In genomic region chr16:32878157-32878598, GRCm38 (mm10) we compare ENCODE assay signal across 8 mouse cellular contexts. TPM values are rescaled to one million over a fixed set of nuclear protein-coding genes. Genes with fewer than 3 reads are reported as not detected.
DNase-seq lines count a peak whose midpoint lies in the region; ATAC-seq and TF ChIP-seq lines count a peak whose summit lies in the region.

No protein-coding gene starts in this region.

- DNase-seq in lung, adult 2 months = no peak
- no peak for DNase-seq in lung, postnatal 25 days (ENCODE audit: low spot score)
- peak; percentile 25 for DNase-seq in liver, adult 2 months (ENCODE audit: extremely low read depth, low read depth, low spot score)
- DNase-seq in retina, postnatal 1 day = peak; percentile 55
- no peak for DNase-seq in adrenal gland, postnatal 14 days

- no peaks in the 10 kb centered on the region for H3K27me3 ChIP-seq in heart, embryonic 15.5 days
- H3K27me3 ChIP-seq in liver, adult 2 months (ENCODE audit: control insufficient read depth, insufficient read depth, low read length) = no peaks in the 10 kb centered on the region

- H3K79me2 ChIP-seq in liver, adult 2 months (ENCODE audit: control insufficient read depth, insufficient read depth, low read length) = peaks cover 38% of the 10 kb centered on the region

- peak overlapping the region; percentile 82 for H3K4me2 ChIP-seq in heart, embryonic 15.5 days

- peak overlapping the region; percentile 97 for H3K9ac ChIP-seq in heart, embryonic 15.5 days
- H3K9ac ChIP-seq in liver, adult 2 months (ENCODE audit: low read depth, low read length) = peak overlapping the region; percentile 98

- no peak for TF ChIP-seq POLR2A in lung, adult 2 months (IDR thresholded peaks at IDR 0.05; ENCODE audit: borderline replicate concordance, extremely low read depth, low read depth, low read length)
- TF ChIP-seq POLR2A in bone marrow, adult 2 months (IDR thresholded peaks at IDR 0.05; ENCODE audit: borderline replicate concordance, control insufficient read depth, low read depth, low read length) = no peak
- TF ChIP-seq POLR2A in liver, adult 2 months (IDR thresholded peaks at IDR 0.05; ENCODE audit: extremely low read depth, insufficient read depth, low read length) = no peak

- no peaks in the 10 kb centered on the region for H3K9me3 ChIP-seq in heart, embryonic 15.5 days (replicated peaks)

- no peak for TF ChIP-seq CTCF in lung, adult 2 months (IDR thresholded peaks at IDR 0.05; ENCODE audit: insufficient read depth, low read length)
- no peak for TF ChIP-seq CTCF in bone marrow, adult 2 months (IDR thresholded peaks at IDR 0.05; ENCODE audit: control insufficient read depth, insufficient read depth, low read length)
- no peak for TF ChIP-seq CTCF in liver, adult 2 months (IDR thresholded peaks at IDR 0.05; ENCODE audit: low read depth, low read length)

- no peaks in the 10 kb centered on the region; the same call in 1 of the 2 replicates for H3K36me3 ChIP-seq in heart, embryonic 15.5 days
- H3K36me3 ChIP-seq in liver, adult 2 months (ENCODE audit: control insufficient read depth, insufficient read depth, low read length) = no peaks in the 10 kb centered on the region

- 1% methylated on average over 34 of the region's 34 CpGs for WGBS in lung, adult 2 months
- WGBS in bone marrow, adult 2 months = 1% methylated on average over 34 of the region's 34 CpGs
- 2% methylated on average over 30 of the region's 34 CpGs for WGBS in heart, embryonic 15.5 days
- under 1% methylated on average over 34 of the region's 34 CpGs for WGBS in liver, adult 2 months

- peak overlapping the region; percentile 79 for H3K4me3 ChIP-seq in lung, adult 2 months (replicated peaks; ENCODE audit: extremely low read depth, low read depth, low read length)
- peak overlapping the region; percentile 76 for H3K4me3 ChIP-seq in bone marrow, adult 2 months (replicated peaks; ENCODE audit: control insufficient read depth, low read depth, low read length)
- peak overlapping the region; percentile 96 for H3K4me3 ChIP-seq in heart, embryonic 15.5 days
- H3K4me3 ChIP-seq in liver, adult 2 months (ENCODE audit: insufficient read depth, low read depth, low read length) = peak overlapping the region; percentile 100

- peaks cover 6% of the 10 kb centered on the region; the same call in 1 of the 2 replicates for H3K4me1 ChIP-seq in lung, adult 2 months (ENCODE audit: control insufficient read depth, insufficient read depth, low read length)
- H3K4me1 ChIP-seq in bone marrow, adult 2 months (ENCODE audit: control insufficient read depth, insufficient read depth, low read length) = no peaks in the 10 kb centered on the region; the same call in 1 of the 2 replicates
- peaks cover 36% of the 10 kb centered on the region for H3K4me1 ChIP-seq in heart, embryonic 15.5 days (replicated peaks)
- H3K4me1 ChIP-seq in liver, adult 2 months (ENCODE audit: control insufficient read depth, insufficient read depth, low read length) = peaks cover 10% of the 10 kb centered on the region

- H3K27ac ChIP-seq in bone marrow, adult 2 months (ENCODE audit: control insufficient read depth, insufficient read depth, low read depth, low read length, poor library complexity) = no peak overlapping the region
- H3K27ac ChIP-seq in heart, embryonic 15.5 days = peak overlapping the region; percentile 89
- peak overlapping the region; percentile 61 for H3K27ac ChIP-seq in liver, adult 2 months (replicated peaks; ENCODE audit: insufficient read depth, low read depth, low read length)

- peak; percentile 43 for ATAC-seq in heart, embryonic 15.5 days (replicated peaks; ENCODE audit: insufficient number of reproducible peaks, insufficient read depth, low FRiP score, low read depth)
- no peak for ATAC-seq in frontal cortex, adult (ENCODE audit: low TSS enrichment)

RNA-seq across cellular contexts. Expression of gene Rubcn, which starts 0.6 kb away (rescaled TPM):
- polyA plus RNA-seq in lung, adult 2 months (2012; rRNA removed) = 34.3 and 47.6 TPM in 2 replicates
- polyA plus RNA-seq in bone marrow, adult 2 months (2011; ENCODE audit: insufficient read depth, insufficient read length, low replicate concordance, missing spikeins) = 12.8 and 25.8 TPM in 2 replicates
- polyA plus RNA-seq in heart, embryonic 15.5 days (2015; fragmentation: Nextera tagmentation; extraction: Ambion mirVana) = 27.0 and 34.0 TPM in 2 replicates
- 12.6 and 16.8 TPM in 2 replicates for total RNA-seq in liver, adult 2 months (2014; rRNA removed)
- 15.0 and 17.0 TPM in 2 replicates for polyA plus RNA-seq in liver, adult 2 months (2012; rRNA removed)
- 27.9 and 32.7 TPM in 2 replicates for total RNA-seq in adrenal gland, postnatal 14 days (2021)

RNA-seq across cellular contexts. Expression of gene Fyttd1, which starts 0.9 kb away (rescaled TPM):
- polyA plus RNA-seq in lung, adult 2 months (2012; rRNA removed) = 8.4 and 8.9 TPM in 2 replicates
- 7.2 and 12.0 TPM in 2 replicates for polyA plus RNA-seq in bone marrow, adult 2 months (2011; ENCODE audit: insufficient read depth, insufficient read length, low replicate concordance, missing spikeins)
- polyA plus RNA-seq in heart, embryonic 15.5 days (2015; fragmentation: Nextera tagmentation; extraction: Ambion mirVana) = 101 and 125 TPM in 2 replicates
- 20.6 and 21.4 TPM in 2 replicates for total RNA-seq in liver, adult 2 months (2014; rRNA removed)
- 4.7 and 5.3 TPM in 2 replicates for polyA plus RNA-seq in liver, adult 2 months (2012; rRNA removed)
- total RNA-seq in adrenal gland, postnatal 14 days (2021) = 99.8 and 104 TPM in 2 replicates

RNA-seq across cellular contexts. Expression of gene Lrch3, which starts 35.7 kb away (rescaled TPM):
- 28.7 and 40.3 TPM in 2 replicates for polyA plus RNA-seq in lung, adult 2 months (2012; rRNA removed)
- polyA plus RNA-seq in bone marrow, adult 2 months (2011; ENCODE audit: insufficient read depth, insufficient read length, low replicate concordance, missing spikeins) = 6.2 and 13.0 TPM in 2 replicates
- 15.0 and 15.8 TPM in 2 replicates for polyA plus RNA-seq in heart, embryonic 15.5 days (2015; fragmentation: Nextera tagmentation; extraction: Ambion mirVana)
- total RNA-seq in liver, adult 2 months (2014; rRNA removed) = 9.8 and 11.3 TPM in 2 replicates
- 3.7 and 5.3 TPM in 2 replicates for polyA plus RNA-seq in liver, adult 2 months (2012; rRNA removed)
- 32.6 and 36.3 TPM in 2 replicates for total RNA-seq in adrenal gland, postnatal 14 days (2021)

Comparison
In these comparisons a context has a peak if more than half of its experiments do, and no peak if none do; other contexts are left out.
1. DNase-seq: peak in liver, adult 2 months (single experiment) and retina, postnatal 1 day (single experiment); none in lung, adult 2 months (single experiment), lung, postnatal 25 days (single experiment) and adrenal gland, postnatal 14 days (single experiment).
2. Peak in every context shown above with its lines, with median percentiles within 50 percentile points of each other: H3K4me3 ChIP-seq.